Mouse (Mus musculus) CD4-positive helper T cell, adult 2 months (primary cell): ENCODE data around the gene 5730522E02Rik.

Source experiments
- DNase-seq: peaks from one replicate; pipeline ENCODE4 v3.0.0-alpha.2; 2012; ENCODE audit warnings: low read depth, missing footprints, low spot score

5730522E02Rik gene

GRCm38 (mm10) chr11:26004018-26004417 is 206.5 kb downstream of the 5730522E02Rik start:
- DNase-seq, result no peak

- DNase-seq, result no peak
These were observed 210.8 kb downstream of the 5730522E02Rik start for GRCm38 (mm10) chr11:25999738-26000137.

- DNase-seq, result no peak
These were observed 213.1 kb downstream of the 5730522E02Rik start for GRCm38 (mm10) chr11:25997469-25997868.

GRCm38 (mm10) chr11:25994128-25994527 is 216.4 kb downstream of the 5730522E02Rik start:
- no peak for DNase-seq

- DNase-seq, result no peak
These were observed 218.3 kb downstream of the 5730522E02Rik start for GRCm38 (mm10) chr11:25992216-25992615.

- no peak for DNase-seq
These were observed 231.8 kb downstream of the 5730522E02Rik start for GRCm38 (mm10) chr11:25978736-25979276.

GRCm38 (mm10) chr11:25941504-25941903 is 269.1 kb downstream of the 5730522E02Rik start:
- DNase-seq, result no peak

GRCm38 (mm10) chr11:25940716-25941294 is 269.8 kb downstream of the 5730522E02Rik start:
- DNase-seq, result no peak

GRCm38 (mm10) chr11:25926267-25926666 is 284.3 kb downstream of the 5730522E02Rik start:
- DNase-seq, result no peak

- DNase-seq, result no peak
These were observed 308.2 kb downstream of the 5730522E02Rik start for GRCm38 (mm10) chr11:25902321-25902720.

- DNase-seq, result no peak
These were observed 308.9 kb downstream of the 5730522E02Rik start for GRCm38 (mm10) chr11:25901666-25902065.

- DNase-seq, result no peak
These were observed 316.7 kb downstream of the 5730522E02Rik start for GRCm38 (mm10) chr11:25893906-25894305.

GRCm38 (mm10) chr11:25872983-25873382 is 337.6 kb downstream of the 5730522E02Rik start:
- DNase-seq, result no peak

GRCm38 (mm10) chr11:25872317-25872716 is 338.2 kb downstream of the 5730522E02Rik start:
- DNase-seq, result no peak

GRCm38 (mm10) chr11:25866292-25866691 is 344.3 kb downstream of the 5730522E02Rik start:
- no peak for DNase-seq

GRCm38 (mm10) chr11:25862686-25863085 is 347.9 kb downstream of the 5730522E02Rik start:
- peak; percentile 2 for DNase-seq

GRCm38 (mm10) chr11:25856629-25857568 is 353.7 kb downstream of the 5730522E02Rik start:
- DNase-seq, result no peak

GRCm38 (mm10) chr11:25855794-25856193 is 354.8 kb downstream of the 5730522E02Rik start:
- no peak for DNase-seq

GRCm38 (mm10) chr11:25854216-25854615 is 356.3 kb downstream of the 5730522E02Rik start:
- DNase-seq, result no peak

- no peak for DNase-seq
These were observed 357.5 kb downstream of the 5730522E02Rik start for GRCm38 (mm10) chr11:25853032-25853431.

GRCm38 (mm10) chr11:25848824-25849644 is 361.5 kb downstream of the 5730522E02Rik start:
- DNase-seq, result no peak

- DNase-seq, result no peak
These were observed 372.1 kb downstream of the 5730522E02Rik start for GRCm38 (mm10) chr11:25838451-25838850.
